Mouse (Mus musculus): Measurements from ENCODE around the gene Lce1d.

GRCm38 (mm10) chr3:92687110-92687509 lies at the start of gene Lce1d:
- no peak for TF ChIP-seq EP300 (IDR thresholded peaks at IDR 0.05; ENCODE audit: low read depth)
- TF ChIP-seq CTCF (IDR thresholded peaks at IDR 0.05; ENCODE audit: low read depth), result no peak
